Mouse (Mus musculus) ES-E14 (cell line): Measurements from ENCODE around the gene Znrf2. TPM values are rescaled to one million over a fixed set of nuclear protein-coding genes. Genes with fewer than 3 reads are reported as not detected.

Source experiments
- DNase-seq: peaks from one replicate; pipeline ENCODE4 v3.0.0-alpha.2; 2013; ENCODE audit warnings: low read depth, low spot score
- H3K27ac ChIP-seq: 2 replicates; pipeline ENCODE4 v1.5.1; 2012; ENCODE audit warnings: low read depth, mild to moderate bottlenecking, low read length, moderate library complexity, mixed read lengths; ENCODE audit not compliant: poor library complexity, insufficient read depth, severe bottlenecking
- H3K36me3 ChIP-seq: 2 replicates; pipeline ENCODE4 v1.6.1; 2012; ENCODE audit warnings: mild to moderate bottlenecking, low read length, moderate library complexity, mixed read lengths; ENCODE audit not compliant: control insufficient read depth, poor library complexity, insufficient read depth, severe bottlenecking
- H3K4me1 ChIP-seq, 2 experiments: fragments of 150-350 bp in 1 of 2; sonication (generic) in 1 of 2; 2 replicates each; pipeline ENCODE4 v1.6.1; 2012; ENCODE audit warnings: low read length in 2 of 2, mild to moderate bottlenecking in 1 of 2, mixed read lengths in 1 of 2; ENCODE audit not compliant: control insufficient read depth in 2 of 2, insufficient read depth in 2 of 2, poor library complexity in 1 of 2
- H3K4me3 ChIP-seq, 2 experiments: fragments of 150-350 bp in 1 of 2; sonication (generic) in 1 of 2; 2 replicates each; pipeline ENCODE4 v1.5.1; 2012; ENCODE audit warnings: low read length in 2 of 2, low read depth in 1 of 2, mild to moderate bottlenecking in 1 of 2, mixed read lengths in 1 of 2; ENCODE audit not compliant: insufficient read depth in 1 of 2, poor library complexity in 1 of 2, severe bottlenecking in 1 of 2
- H3K9ac ChIP-seq: 2 replicates; pipeline ENCODE4 v1.6.1; 2012; ENCODE audit warnings: low read depth, mild to moderate bottlenecking, low read length, mixed read lengths; ENCODE audit not compliant: poor library complexity, insufficient read depth, severe bottlenecking
- H3K9me3 ChIP-seq: fragments of 150-350 bp; sonication (generic); 2 replicates; pipeline ENCODE4 v1.6.1; 2012; ENCODE audit warnings: low read depth, mild to moderate bottlenecking, low read length; ENCODE audit not compliant: control insufficient read depth, insufficient read depth
- CHD2 ChIP-seq: IDR thresholded peaks from 2 replicates; pipeline ENCODE4 v1.6.1; 2014; ENCODE audit warnings: mild to moderate bottlenecking, low read depth, low read length, inconsistent platforms
- HCFC1 ChIP-seq: IDR thresholded peaks from 2 replicates; pipeline ENCODE4 v1.6.1; 2012; ENCODE audit warnings: low read length, inconsistent platforms, borderline replicate concordance; ENCODE audit not compliant: insufficient read depth
- MAFK ChIP-seq: IDR thresholded peaks from 2 replicates; pipeline ENCODE4 v1.6.1; 2014; ENCODE audit warnings: mild to moderate bottlenecking, low read depth, low read length, inconsistent platforms; ENCODE audit not compliant: insufficient read depth
- ZC3H11A ChIP-seq: IDR thresholded peaks from 2 replicates; pipeline ENCODE4 v1.6.1; 2012; ENCODE audit warnings: low read depth, mild to moderate bottlenecking, inconsistent platforms, low read length, borderline replicate concordance
- ZNF384 ChIP-seq: IDR thresholded peaks from 2 replicates; pipeline ENCODE4 v1.6.1; 2012; ENCODE audit warnings: low read depth, low read length, inconsistent platforms
- in situ Hi-C, 2 experiments: fragments of 600-800 bp; cut with MboI; formaldehyde crosslinking; loops; one replicate each; pipeline ENCODE4 v1.15.1; 2025; ENCODE audit warnings: low sequenced_read_pairs in 2 of 2, inconsistent platforms in 1 of 2; ENCODE audit not compliant: unreplicated experiment in 2 of 2
- total RNA-seq: library from RNA; depleted of rRNA; stranded (reverse); fragments of 300-350 nt; gene quantifications from 2 replicates; pipeline ENCODE4 v1.2.3, GENCODE M21; 2012

Znrf2 gene
- total RNA-seq, 1 experiment: 35.0 TPM

DNA sequence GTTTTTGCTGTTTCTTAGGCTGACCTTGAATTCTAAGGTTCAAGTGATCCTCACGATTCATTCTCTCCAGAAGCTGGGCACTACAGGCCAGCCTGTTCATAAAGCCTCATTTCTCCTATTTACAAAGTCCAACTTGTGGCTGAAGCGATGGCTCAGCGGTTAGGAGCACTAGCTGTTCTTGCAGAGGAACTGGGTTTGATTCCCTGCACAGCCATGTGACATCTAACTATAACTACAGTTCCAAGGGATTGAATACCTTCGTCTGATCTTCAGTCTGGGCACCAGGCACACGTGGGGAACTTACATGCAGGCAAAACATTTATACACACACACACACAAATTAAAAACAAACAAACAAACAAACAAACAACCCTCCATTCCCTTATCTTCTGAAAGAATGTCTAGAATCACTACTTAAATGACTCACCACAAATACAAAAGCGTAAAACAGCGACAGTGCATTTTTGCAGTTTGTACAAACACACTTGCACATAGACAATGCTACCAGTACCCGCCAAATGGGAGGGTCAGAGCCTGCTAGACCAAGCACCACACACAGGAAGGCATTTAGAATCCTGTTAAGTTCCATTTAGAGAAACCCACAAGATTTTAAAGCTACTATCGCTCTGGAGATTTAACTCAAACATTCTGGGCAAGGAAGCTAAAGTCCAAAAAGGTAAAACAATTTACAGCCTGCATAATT, 1.1 kb upstream of the Znrf2 start:
- Histone ChIP-seq H3K36me3 (no peaks in the 10 kb centered on the region), H3K4me3 (peak overlapping the region in 1 of 2 experiments; percentile 72; a peak in 1 of 4 replicates), H3K27ac (no peak overlapping the region), H3K4me1 (peaks cover 0 to 10% of the 10 kb centered on the region in 2 experiments; a peak in 3 of 4 replicates), H3K9me3 (no peaks in the 10 kb centered on the region), H3K9ac (0 out of 2 replicates have a peak overlapping the region, but pooled peaks have one; percentile 5)
- TF ChIP-seq MAFK (no peak), CHD2 (no peak), ZC3H11A (no peak)
- in situ Hi-C loops: no loop called here
- peak; percentile 6 for DNase-seq

- Histone ChIP-seq H3K4me1 (peaks cover 10 to 21% of the 10 kb centered on the region in 2 experiments), H3K9me3 (no peaks in the 10 kb centered on the region), H3K9ac (peak overlapping the region; percentile 92), H3K27ac (peak overlapping the region; percentile 70; the same call in 1 of the 2 replicates), H3K4me3 (peak overlapping the region; percentile 60 to 91), H3K36me3 (no peaks in the 10 kb centered on the region)
- TF ChIP-seq HCFC1 (no peak), ZNF384 (no peak)
- in situ Hi-C loops: no loop called here
- DNase-seq: peak; percentile 43
Observed at GRCm38 (mm10) chr6:54817266-54817767, 601 bp downstream of the Znrf2 start.

- Histone ChIP-seq H3K27ac (no peak overlapping the region), H3K9me3 (no peaks in the 10 kb centered on the region), H3K4me3 (peak overlapping the region; percentile 60 to 91), H3K9ac (no peak overlapping the region), H3K36me3 (no peaks in the 10 kb centered on the region), H3K4me1 (peaks cover 10 to 24% of the 10 kb centered on the region in 2 experiments)
- TF ChIP-seq CHD2 (no peak), ZNF384 (no peak), HCFC1 (no peak), ZC3H11A (no peak), MAFK (no peak)
- no peak for DNase-seq
- in situ Hi-C loops: no loop called here
Observed at GRCm38 (mm10) chr6:54818389-54818788, 1.7 kb downstream of the Znrf2 start.

GRCm38 (mm10) chr6:54819272-54819671, 2.6 kb downstream of the Znrf2 start:
- no peak overlapping the region for H3K27ac ChIP-seq
- H3K4me1 ChIP-seq: peaks cover 10 to 24% of the 10 kb centered on the region in 2 experiments
- peak overlapping the region; percentile 8 to 60; a peak in 3 of 4 replicates for H3K4me3 ChIP-seq
- no peaks in the 10 kb centered on the region for H3K36me3 ChIP-seq
- H3K9ac ChIP-seq: no peak overlapping the region
- no peak for DNase-seq
- no peaks in the 10 kb centered on the region for H3K9me3 ChIP-seq
- in situ Hi-C loops: no loop called here
- TF ChIP-seq HCFC1 (no peak), CHD2 (no peak), ZC3H11A (no peak), ZNF384 (no peak)

DNA sequence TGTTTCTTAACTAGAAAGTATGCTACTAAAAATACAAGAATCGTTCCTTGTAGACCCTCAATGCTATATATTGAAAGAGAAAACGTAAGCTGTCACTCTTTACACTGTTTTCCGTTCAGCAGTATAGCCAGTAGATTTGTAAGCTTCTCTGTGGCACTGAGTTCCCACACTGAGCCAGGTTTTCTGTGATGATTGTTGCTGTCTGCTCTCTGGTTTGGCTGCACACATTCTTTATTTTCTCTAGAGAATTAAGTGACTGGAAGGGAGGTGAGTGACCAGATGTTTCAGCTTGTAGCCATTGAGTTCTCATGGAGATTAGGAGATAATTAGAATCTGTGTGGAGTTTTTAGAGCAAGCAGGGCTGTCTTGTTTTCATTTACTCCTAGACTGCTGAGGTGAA, 3.0 kb downstream of the Znrf2 start:
- H3K9ac ChIP-seq: no peak overlapping the region
- TF ChIP-seq CHD2 (no peak), MAFK (no peak), ZC3H11A (no peak), HCFC1 (no peak), ZNF384 (no peak)
- H3K4me3 ChIP-seq: no peak overlapping the region; a peak in 1 of 4 replicates
- H3K9me3 ChIP-seq: no peaks in the 10 kb centered on the region
- no peak for DNase-seq
- in situ Hi-C loops: no loop called here
- no peak overlapping the region for H3K27ac ChIP-seq
- no peaks in the 10 kb centered on the region; the same call in 1 of the 2 replicates for H3K36me3 ChIP-seq
- H3K4me1 ChIP-seq: peaks cover 10 to 24% of the 10 kb centered on the region in 2 experiments
